Mouse (Mus musculus) skeletal muscle tissue, adult 2 months (tissue): Measurements from ENCODE around the gene Zfyve27.

Experiments used
- DNase-seq: peaks from one replicate; pipeline ENCODE4 v3.0.0-alpha.2; 2012; ENCODE audit warnings: low read depth, low spot score

Zfyve27 gene

GRCm38 (mm10) chr19:42237602-42238340, 74.0 kb downstream of the Zfyve27 start:
- DNase-seq = peak; percentile 69

GRCm38 (mm10) chr19:42238341-42238715, 74.6 kb downstream of the Zfyve27 start:
- DNase-seq = peak; percentile 81

GRCm38 (mm10) chr19:42240881-42241280, 77.1 kb downstream of the Zfyve27 start:
- no peak for DNase-seq

GRCm38 (mm10) chr19:42243401-42243800, 79.7 kb downstream of the Zfyve27 start:
- no peak for DNase-seq
